Mouse (Mus musculus) megakaryocyte, embryonic 14.5 days (primary cell): ENCODE data around the gene Galntl6. TPM values are rescaled to one million over a fixed set of nuclear protein-coding genes. Genes with fewer than 3 reads are reported as not detected.

ENCODE experiments used
- H3K27me3 ChIP-seq: replicated peaks from 2 replicates; pipeline ENCODE3; 2012; ENCODE audit warnings: inconsistent platforms
- H3K36me3 ChIP-seq: replicated peaks from 2 replicates; pipeline ENCODE3; 2012; ENCODE audit warnings: low read length, inconsistent platforms, mixed read lengths
- H3K4me1 ChIP-seq: 2 replicates; pipeline ENCODE4 v1.6.1; 2012; ENCODE audit warnings: inconsistent platforms
- H3K4me3 ChIP-seq: replicated peaks from 2 replicates; pipeline ENCODE3; 2012; ENCODE audit warnings: moderate library complexity, mild to moderate bottlenecking, inconsistent platforms
- H3K9me3 ChIP-seq: 2 replicates; pipeline ENCODE4 v1.6.1; 2012; ENCODE audit warnings: inconsistent platforms
- FLI1 ChIP-seq: IDR thresholded peaks from 2 replicates; pipeline ENCODE4 v1.6.1; 2012; ENCODE audit warnings: low read length, inconsistent platforms, mixed read lengths
- GATA1 ChIP-seq: IDR thresholded peaks from 3 replicates; pipeline ENCODE4 v1.6.1; 2012; ENCODE audit warnings: mixed read lengths, low read length, inconsistent platforms, borderline replicate concordance
- polyA plus RNA-seq: library from polyadenylated mRNA; stranded (reverse); fragments of >175 nt; gene quantifications from 2 replicates; pipeline ENCODE4 v1.2.3, GENCODE M21; 2012; ENCODE audit warnings: low replicate concordance; ENCODE audit not compliant: insufficient read depth

Gene Galntl6
- polyA plus RNA-seq, 1 experiment: not detected

DNA sequence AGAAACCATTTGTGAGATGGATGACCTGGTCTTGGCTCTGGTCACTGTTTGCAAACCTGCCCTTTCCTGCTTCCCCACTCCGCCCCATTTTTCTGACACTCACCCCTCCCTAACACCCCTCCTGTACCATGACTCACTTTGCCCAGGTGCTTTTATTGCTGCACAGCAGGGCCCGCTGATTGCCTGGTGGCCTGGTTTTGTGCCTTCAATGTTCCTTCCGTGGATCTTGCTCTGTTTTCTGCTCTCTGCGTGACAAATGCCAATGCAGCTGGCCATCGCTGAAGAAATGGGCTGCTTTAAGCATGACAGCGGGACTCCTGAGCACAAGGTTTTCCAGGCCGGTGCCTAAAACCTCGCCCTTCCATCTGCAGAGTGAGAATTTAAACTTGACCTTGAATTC lies 1171.1 kb downstream of the Galntl6 start:
- Histone ChIP-seq H3K27me3 (peaks cover 8% of the 10 kb centered on the region), H3K4me3 (no peak overlapping the region), H3K36me3 (no peaks in the 10 kb centered on the region), H3K9me3 (no peaks in the 10 kb centered on the region), H3K4me1 (no peaks in the 10 kb centered on the region)
- TF ChIP-seq GATA1 (no peak), FLI1 (no peak)

DNA sequence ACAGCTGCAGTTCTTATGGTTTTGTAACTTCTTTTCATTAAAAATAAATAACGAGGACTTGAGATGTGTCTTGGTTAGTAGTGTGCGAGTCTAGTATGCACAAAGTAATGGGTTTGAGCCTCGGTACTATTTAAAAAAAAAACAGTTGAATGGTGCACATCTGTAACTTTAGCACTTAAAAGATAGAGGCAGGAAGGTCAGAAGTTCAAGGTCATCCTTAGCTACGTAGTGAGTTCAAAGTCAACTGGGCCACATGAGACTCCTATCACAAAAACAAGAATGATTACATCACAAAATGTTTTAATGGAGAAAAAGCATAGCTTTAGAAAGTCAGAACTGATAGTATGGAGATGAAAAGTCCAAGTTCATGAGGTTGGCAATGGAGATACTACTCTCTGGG lies 1175.2 kb downstream of the Galntl6 start:
- Histone ChIP-seq H3K4me3 (no peak overlapping the region), H3K27me3 (peaks cover 10% of the 10 kb centered on the region), H3K4me1 (no peaks in the 10 kb centered on the region), H3K9me3 (no peaks in the 10 kb centered on the region), H3K36me3 (no peaks in the 10 kb centered on the region)
- TF ChIP-seq FLI1: no peak
- no peak for TF ChIP-seq GATA1

DNA sequence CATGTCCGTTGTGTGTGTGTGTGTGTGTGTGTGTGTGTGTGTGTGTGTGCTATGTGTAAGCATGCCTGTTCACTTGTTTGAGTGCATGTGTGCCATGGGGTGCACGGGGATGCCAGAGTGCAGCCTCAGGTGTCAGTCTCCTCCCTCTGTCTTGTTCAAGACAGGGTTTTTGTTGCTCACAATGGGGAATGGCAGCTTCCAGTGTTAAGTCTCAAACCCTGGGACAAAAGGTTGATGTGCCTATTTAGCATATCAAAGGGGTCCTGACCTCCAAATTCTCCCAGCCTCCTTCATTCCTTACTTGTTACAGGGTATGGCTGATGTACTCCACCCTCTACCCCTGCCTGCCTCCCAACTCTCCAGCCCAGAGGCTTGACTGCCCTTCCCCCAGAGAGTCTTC lies 1179.6 kb downstream of the Galntl6 start:
- Histone ChIP-seq H3K27me3 (peaks cover 5% of the 10 kb centered on the region), H3K4me1 (no peaks in the 10 kb centered on the region), H3K9me3 (no peaks in the 10 kb centered on the region), H3K36me3 (no peaks in the 10 kb centered on the region), H3K4me3 (no peak overlapping the region)
- no peak for TF ChIP-seq FLI1
- TF ChIP-seq GATA1: no peak

DNA sequence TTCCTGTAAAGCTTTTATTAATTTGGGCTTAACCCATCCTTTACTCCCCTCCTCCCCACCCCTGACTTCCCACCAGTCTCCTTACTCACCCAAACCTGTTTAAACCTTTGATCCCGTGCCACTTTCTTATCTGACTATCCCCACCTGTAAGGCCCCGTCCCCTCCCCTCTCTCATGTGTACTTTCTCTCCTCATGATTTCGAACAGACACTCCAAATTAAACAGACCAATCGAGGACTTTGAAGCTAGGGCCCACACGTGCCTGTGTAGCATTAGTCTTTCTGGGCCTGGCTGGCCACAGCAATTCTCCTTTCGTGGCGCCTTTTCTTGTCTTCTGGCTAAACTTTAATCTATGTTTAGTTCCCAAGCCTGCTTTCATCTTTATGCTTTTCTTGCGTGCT lies 1180.8 kb downstream of the Galntl6 start:
- no peaks in the 10 kb centered on the region for H3K9me3 ChIP-seq
- no peaks in the 10 kb centered on the region for H3K4me1 ChIP-seq
- TF ChIP-seq FLI1 (no peak), GATA1 (no peak)
- no peak overlapping the region for H3K4me3 ChIP-seq
- H3K36me3 ChIP-seq: no peaks in the 10 kb centered on the region
- H3K27me3 ChIP-seq: peaks cover 2% of the 10 kb centered on the region

DNA sequence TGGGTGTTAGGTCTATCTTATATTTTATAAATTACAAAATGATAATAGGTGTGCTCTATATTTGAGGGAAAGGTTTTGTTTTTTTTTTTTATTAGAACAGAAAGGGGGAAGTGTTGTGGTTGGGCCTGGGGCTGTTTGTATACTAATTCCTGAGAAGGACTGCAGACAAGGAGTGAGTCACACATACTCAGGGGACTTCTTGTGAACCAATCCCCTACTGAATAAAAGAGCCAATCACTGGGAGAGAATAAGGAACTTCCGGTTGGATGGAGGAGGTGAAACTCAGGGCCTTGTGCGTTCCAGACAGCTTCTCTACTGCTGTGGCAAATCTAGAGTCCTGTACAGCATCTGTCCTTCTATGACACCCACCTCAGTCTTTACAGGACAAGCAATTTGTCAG lies 1184.2 kb downstream of the Galntl6 start:
- no peaks in the 10 kb centered on the region for H3K36me3 ChIP-seq
- H3K4me1 ChIP-seq: no peaks in the 10 kb centered on the region
- TF ChIP-seq GATA1 (no peak), FLI1 (no peak)
- no peak overlapping the region for H3K4me3 ChIP-seq
- no peaks in the 10 kb centered on the region for H3K9me3 ChIP-seq
- no peaks in the 10 kb centered on the region for H3K27me3 ChIP-seq

DNA sequence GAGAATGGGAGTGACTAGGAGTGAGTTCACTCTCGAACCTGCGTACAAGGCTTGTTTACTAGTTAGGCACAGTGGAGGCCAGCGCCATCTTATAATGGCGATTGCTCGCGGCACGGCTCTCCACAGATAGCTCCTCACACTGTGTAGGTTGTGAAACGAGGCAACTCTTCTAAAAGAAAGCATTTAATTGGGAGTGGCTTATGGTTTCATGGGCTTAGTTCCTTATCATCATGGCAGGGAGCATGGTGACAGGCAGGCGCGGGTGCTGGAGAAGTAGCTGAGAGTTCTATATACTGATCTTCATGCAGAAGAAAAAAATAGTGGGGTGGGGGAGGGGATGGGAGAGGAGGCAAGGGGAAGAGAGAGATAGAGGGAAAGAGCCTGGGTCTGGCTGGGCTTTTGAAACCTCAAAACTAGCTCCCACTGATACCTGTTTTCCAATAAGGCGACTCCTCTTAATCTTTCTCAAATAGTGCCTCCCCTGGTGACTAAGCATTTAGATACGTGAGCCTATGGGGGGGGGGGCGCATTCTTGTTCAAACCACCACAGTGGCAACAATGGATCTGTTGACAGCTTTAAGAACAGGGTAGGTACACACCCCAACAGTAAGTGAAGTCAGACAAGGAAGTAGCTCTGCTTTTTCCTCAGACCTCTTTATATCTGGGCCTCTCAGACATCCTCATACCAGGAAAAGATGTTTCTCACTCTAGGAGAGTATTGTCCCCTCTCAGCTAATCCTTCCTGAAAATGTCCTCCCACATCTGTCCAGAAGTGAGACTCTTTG lies 1187.4 kb downstream of the Galntl6 start:
- H3K4me3 ChIP-seq: no peak overlapping the region
- no peaks in the 10 kb centered on the region for H3K36me3 ChIP-seq
- H3K27me3 ChIP-seq: peaks cover 2% of the 10 kb centered on the region
- TF ChIP-seq FLI1 (no peak), GATA1 (no peak)
- no peaks in the 10 kb centered on the region for H3K4me1 ChIP-seq
- no peaks in the 10 kb centered on the region for H3K9me3 ChIP-seq

Other genes starting within 250 kb of the Galntl6 start
- gene BC030500, start 885 bp downstream of the Galntl6 start, polyA plus RNA-seq: not detected in 2 replicates